Mouse (Mus musculus) neutrophil, adult 59 days (primary cell): Measurements from ENCODE around the gene Timm29. TPM values are rescaled to one million over a fixed set of nuclear protein-coding genes. Genes with fewer than 3 reads are reported as not detected.

Experiments
- total RNA-seq, 2 experiments: library from RNA; stranded (reverse); gene quantifications; 1 replicate in 1 of 2; 2 replicates in 1 of 2; pipeline ENCODE4 v1.2.4; 2023

Gene Timm29
- 10 to 100 TPM; 16.7 to 18.6 TPM for total RNA-seq

GRCm38 (mm10) chr9:21592703-21593121 is at the start of gene Timm29, which contains the start of gene Yipf2:
TSS of gene Timm29 (plus strand) at chr9:21592722.
TSS of gene Yipf2 (minus strand) at chr9:21592828.

DNA sequence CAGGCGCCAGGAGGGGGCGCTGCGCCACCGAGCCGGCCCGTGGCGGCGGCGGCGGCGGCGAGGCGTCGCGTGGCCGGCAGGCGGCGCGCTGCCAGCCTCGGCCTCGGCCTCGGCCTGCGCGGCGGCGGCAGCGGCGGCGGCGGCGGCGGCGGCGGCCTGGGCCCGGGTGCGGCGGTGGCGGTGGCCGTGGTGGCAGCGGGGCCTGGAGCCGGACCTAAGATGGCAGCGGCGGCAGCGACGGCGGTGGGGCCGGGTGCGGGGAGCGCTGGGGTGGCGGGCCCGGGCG is 45.8 kb upstream of the Timm29 start, which contains the start of gene Carm1:
TSS of gene Carm1 (plus strand) at position 106 of the 286 bp plus-strand sequence.

GRCm38 (mm10) chr9:21615617-21616231 is 23.2 kb downstream of the Timm29 start, which contains the start of gene Smarca4:
TSS of gene Smarca4 (plus strand) at chr9:21616169.

Other genes with a start within 250 kb of the Timm29 start
- 10 to 100 TPM; 38.1 to 39.5 TPM for gene Ilf3, start 224.9 kb upstream of the Timm29 start, total RNA-seq
- 10 to 100 TPM; 10.5 to 18.5 TPM for gene Qtrt1, start 180.9 kb upstream of the Timm29 start, total RNA-seq
- 100 to 1,000 TPM; 251 to 254 TPM for gene Dnm2, start 167.8 kb upstream of the Timm29 start, total RNA-seq
- gene Tmed1, start 82.5 kb upstream of the Timm29 start, total RNA-seq: 1 to 10 TPM; 5.0 to 7.5 TPM
- gene AB124611, start 66.5 kb upstream of the Timm29 start, total RNA-seq: 100 to 1,000 TPM; 240 to 247 TPM
- 10 to 100 TPM; 27.6 to 31.8 TPM for gene Carm1, start 45.8 kb upstream of the Timm29 start, total RNA-seq
- gene Yipf2, start 106 bp downstream of the Timm29 start, total RNA-seq: 1 to 10 TPM; 8.8 to 9.3 TPM
- 10 to 100 TPM; 52.3 to 63.5 TPM for gene Smarca4, start 23.4 kb downstream of the Timm29 start, total RNA-seq
- 10 to 100 TPM; 61.6 to 79.5 TPM for gene Ldlr, start 130.8 kb downstream of the Timm29 start, total RNA-seq
- gene Spc24, start 167.6 kb downstream of the Timm29 start, total RNA-seq: 10 to 100 TPM; 26.1 to 36.9 TPM
- under 1 TPM; 0.36 to 0.60 TPM for gene Kank2, start 206.0 kb downstream of the Timm29 start, total RNA-seq
- gene Angptl8, start 242.8 kb downstream of the Timm29 start, total RNA-seq: not detected